Mouse (Mus musculus): ENCODE measurements around the gene Cyth1. TPM values are rescaled to one million over a fixed set of nuclear protein-coding genes. Genes with fewer than 3 reads are reported as not detected.

Gene Cyth1
- total and polyA plus RNA-seq, 2 experiments from 2014 or later, result 23.7 to 64.1 TPM

GRCm38 (mm10) chr11:118158753-118159152 lies 89.6 kb downstream of the Cyth1 start:
- H3K4me2 ChIP-seq (ENCODE audit: low read depth), result no peak overlapping the region
- H3K9me3 ChIP-seq (ENCODE audit: low read length), result no peaks in the 10 kb centered on the region; the same call in 1 of the 2 replicates
- WGBS, result 60% methylated on average over 4 of the region's 4 CpGs
- no peak overlapping the region for H3K9ac ChIP-seq
- no peak overlapping the region for H3K27ac ChIP-seq (ENCODE audit: low read depth, low read length)
- H3K27me3 ChIP-seq (ENCODE audit: insufficient read depth, low read length), result no peaks in the 10 kb centered on the region
- H3K4me3 ChIP-seq (ENCODE audit: low read depth, low read length), result no peak overlapping the region
- peaks cover 6% of the 10 kb centered on the region; the same call in 1 of the 2 replicates for H3K36me3 ChIP-seq (ENCODE audit: insufficient read depth)
- ATAC-seq, result 0 out of 2 replicates have a peak, but pooled peaks have one; percentile 50
- TF ChIP-seq CTCF (IDR thresholded peaks at IDR 0.05; ENCODE audit: low read depth), result no peak
- H3K4me1 ChIP-seq (ENCODE audit: insufficient read depth), result no peaks in the 10 kb centered on the region
- no peak for DNase-seq

- no peaks in the 10 kb centered on the region for H3K4me1 ChIP-seq (ENCODE audit: insufficient read depth)
- no peak for ATAC-seq
- DNase-seq, result no peak
- H3K4me3 ChIP-seq (ENCODE audit: low read depth, low read length), result no peak overlapping the region
- no peak overlapping the region for H3K27ac ChIP-seq (ENCODE audit: low read depth, low read length)
- H3K4me2 ChIP-seq (ENCODE audit: low read depth), result no peak overlapping the region
- TF ChIP-seq CTCF (IDR thresholded peaks at IDR 0.05; ENCODE audit: low read depth), result no peak
- no peaks in the 10 kb centered on the region; the same call in 1 of the 2 replicates for H3K9me3 ChIP-seq (ENCODE audit: low read length)
- no peaks in the 10 kb centered on the region; the same call in 1 of the 2 replicates for H3K36me3 ChIP-seq (ENCODE audit: insufficient read depth)
- 53% methylated on average over 8 of the region's 8 CpGs for WGBS
- H3K9ac ChIP-seq, result no peak overlapping the region
- no peaks in the 10 kb centered on the region for H3K27me3 ChIP-seq (ENCODE audit: insufficient read depth, low read length)
These were observed 91.8 kb downstream of the Cyth1 start for GRCm38 (mm10) chr11:118156480-118157060.

DNA sequence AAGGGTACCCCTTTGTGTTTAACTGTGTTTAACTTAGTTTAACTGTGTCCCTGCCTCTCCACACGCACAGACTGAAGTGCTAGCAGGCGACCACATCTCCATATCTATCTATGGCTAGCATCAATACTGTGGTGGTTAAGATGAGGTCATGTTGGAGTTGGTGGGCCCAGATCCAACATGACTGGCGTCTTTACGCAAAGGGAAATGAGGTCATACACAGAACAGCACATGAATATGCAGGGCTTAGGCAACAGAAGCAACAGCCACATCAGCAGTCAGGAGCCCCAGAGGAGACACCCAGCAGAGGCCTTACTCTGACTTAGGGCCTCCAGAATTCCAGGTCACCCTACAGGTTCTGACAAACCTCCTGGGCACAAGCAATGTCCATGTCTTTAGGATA lies 95.4 kb downstream of the Cyth1 start:
- DNase-seq (no peak), ATAC-seq (no peak)
- H3K9me3 ChIP-seq (ENCODE audit: low read length), result no peaks in the 10 kb centered on the region; the same call in 1 of the 2 replicates
- 64% methylated on average over 4 of the region's 4 CpGs for WGBS
- no peak overlapping the region for H3K4me3 ChIP-seq (ENCODE audit: low read depth, low read length)
- no peaks in the 10 kb centered on the region; the same call in 1 of the 2 replicates for H3K36me3 ChIP-seq (ENCODE audit: insufficient read depth)
- H3K4me1 ChIP-seq (ENCODE audit: insufficient read depth), result peaks cover 4% of the 10 kb centered on the region; the same call in 1 of the 2 replicates
- no peak for TF ChIP-seq CTCF (IDR thresholded peaks at IDR 0.05; ENCODE audit: low read depth)
- no peak overlapping the region for H3K9ac ChIP-seq
- H3K27ac ChIP-seq (ENCODE audit: low read depth, low read length), result no peak overlapping the region
- no peak overlapping the region for H3K4me2 ChIP-seq (ENCODE audit: low read depth)
- H3K27me3 ChIP-seq (ENCODE audit: insufficient read depth, low read length), result no peaks in the 10 kb centered on the region

GRCm38 (mm10) chr11:118151423-118152180 lies 96.8 kb downstream of the Cyth1 start:
- WGBS, result 81% methylated on average over 5 of the region's 5 CpGs
- H3K4me3 ChIP-seq (ENCODE audit: low read depth, low read length), result no peak overlapping the region
- no peak overlapping the region for H3K4me2 ChIP-seq (ENCODE audit: low read depth)
- no peak overlapping the region for H3K27ac ChIP-seq (ENCODE audit: low read depth, low read length)
- TF ChIP-seq CTCF (IDR thresholded peaks at IDR 0.05; ENCODE audit: low read depth), result peak; percentile 23; the same call in 1 of the 2 replicates
- H3K36me3 ChIP-seq (ENCODE audit: insufficient read depth), result no peaks in the 10 kb centered on the region; the same call in 1 of the 2 replicates
- no peaks in the 10 kb centered on the region; the same call in 1 of the 2 replicates for H3K9me3 ChIP-seq (ENCODE audit: low read length)
- DNase-seq (peak; percentile 19), ATAC-seq (no peak)
- H3K27me3 ChIP-seq (ENCODE audit: insufficient read depth, low read length), result no peaks in the 10 kb centered on the region
- H3K9ac ChIP-seq, result no peak overlapping the region
- peaks cover 4% of the 10 kb centered on the region; the same call in 1 of the 2 replicates for H3K4me1 ChIP-seq (ENCODE audit: insufficient read depth)

- H3K27ac ChIP-seq (ENCODE audit: low read depth, low read length), result no peak overlapping the region; the same call in 1 of the 2 replicates
- WGBS, result 44% methylated on average over 9 of the region's 9 CpGs
- ATAC-seq, result peak; percentile 40
These were observed 98.2 kb downstream of the Cyth1 start for GRCm38 (mm10) chr11:118150115-118150701.

GRCm38 (mm10) chr11:118147877-118148637 lies 100.3 kb downstream of the Cyth1 start:
- 79% methylated on average over 9 of the region's 9 CpGs for WGBS
- Histone ChIP-seq H3K4me3 (ENCODE audit: low read depth, low read length) (no peak overlapping the region), H3K27ac (ENCODE audit: low read depth, low read length) (no peak overlapping the region), H3K27me3 (ENCODE audit: insufficient read depth, low read length) (no peaks in the 10 kb centered on the region), H3K4me2 (ENCODE audit: low read depth) (no peak overlapping the region), H3K36me3 (ENCODE audit: insufficient read depth) (no peaks in the 10 kb centered on the region), H3K4me1 (ENCODE audit: insufficient read depth) (peaks cover 4% of the 10 kb centered on the region; the same call in 1 of the 2 replicates), H3K9ac (no peak overlapping the region), H3K9me3 (ENCODE audit: low read length) (no peaks in the 10 kb centered on the region)
- DNase-seq, result no peak
- ATAC-seq, result no peak
- TF ChIP-seq CTCF (IDR thresholded peaks at IDR 0.05; ENCODE audit: low read depth), result no peak

More at GRCm38 (mm10) chr11:118150115-118150701, 98.2 kb downstream of the Cyth1 start:
- H3K4me2 ChIP-seq (ENCODE audit: low read depth), result no peak overlapping the region
- no peaks in the 10 kb centered on the region for H3K27me3 ChIP-seq (ENCODE audit: insufficient read depth, low read length)
- H3K4me1 ChIP-seq (ENCODE audit: insufficient read depth), result peaks cover 4% of the 10 kb centered on the region; the same call in 1 of the 2 replicates
- no peak overlapping the region for H3K4me3 ChIP-seq (ENCODE audit: low read depth, low read length)
- DNase-seq, result peak; percentile 78
- H3K36me3 ChIP-seq (ENCODE audit: insufficient read depth), result no peaks in the 10 kb centered on the region; the same call in 1 of the 2 replicates
- TF ChIP-seq CTCF (IDR thresholded peaks at IDR 0.05; ENCODE audit: low read depth), result no peak
- no peaks in the 10 kb centered on the region for H3K9me3 ChIP-seq (ENCODE audit: low read length)
- H3K9ac ChIP-seq, result no peak overlapping the region
